ENCODE assay signal across 9 mouse cellular contexts in genomic region chr2:103037831-103038230, GRCm38 (mm10).
"Had no signal": no experiment of that assay in that cellular context is flagged by ENCODE, and none has a peak within 500 bp of the region (broad histone marks: within the 10 kb centered on the region; RNA-seq: fewer than 3 reads in every experiment).

No protein-coding gene starts in this region.

- DNase-seq: kidney, postnatal 14 days; kidney, postnatal 4 days; liver; right cerebral cortex, adult 18-20 months; right cerebral cortex, postnatal 14 days; right cerebral cortex, postnatal 4 days; thymus, adult 2 months; thymus, postnatal 14 days; thymus, postnatal 4 days had no signal
